Mouse (Mus musculus) hindbrain, embryonic 12.5 days (tissue): ENCODE measurements around the gene Tmx4. TPM values are rescaled to one million over a fixed set of nuclear protein-coding genes. Genes with fewer than 3 reads are reported as not detected.
"Not testable (repeated sequence)": the region's sequence is repeated elsewhere in the genome, so short reads cannot be mapped to it uniquely, and the experiment has no call there.

ENCODE experiments used
- ATAC-seq: fragments of 200-750 bp; cut with Nextera tagmentation; 2 replicates; pipeline ENCODE4 v1.8.0; 2017; ENCODE audit warnings: moderate TSS enrichment; ENCODE audit not compliant: low FRiP score
- H3K27ac ChIP-seq: fragments of 300-500 bp; sonication (generic); 2 replicates; pipeline ENCODE4 v1.5.1; 2016; ENCODE audit warnings: mild to moderate bottlenecking
- H3K27me3 ChIP-seq: fragments of 300-500 bp; sonication (generic); 2 replicates; pipeline ENCODE4 v1.6.1; 2016; ENCODE audit warnings: mild to moderate bottlenecking
- H3K36me3 ChIP-seq: fragments of 300-500 bp; sonication (generic); 2 replicates; pipeline ENCODE4 v1.6.1; 2016; ENCODE audit warnings: mild to moderate bottlenecking
- H3K4me1 ChIP-seq: fragments of 300-500 bp; sonication (generic); 2 replicates; pipeline ENCODE4 v1.6.1; 2016
- H3K4me2 ChIP-seq: fragments of 300-500 bp; sonication (generic); replicated peaks from 2 replicates; pipeline ENCODE4 v1.6.1; 2016; ENCODE audit warnings: mild to moderate bottlenecking
- H3K4me3 ChIP-seq: fragments of 300-500 bp; sonication (generic); 2 replicates; pipeline ENCODE4 v1.5.1; 2016; ENCODE audit warnings: mild to moderate bottlenecking
- H3K9ac ChIP-seq: fragments of 300-500 bp; sonication (generic); 2 replicates; pipeline ENCODE4 v1.6.1; 2016; ENCODE audit warnings: mild to moderate bottlenecking, moderate library complexity
- H3K9me3 ChIP-seq: fragments of 300-500 bp; sonication (generic); replicated peaks from 2 replicates; pipeline ENCODE4 v1.6.1; 2016; ENCODE audit warnings: mild to moderate bottlenecking
- WGBS: fragments of 180-500 bp; shearing (Covaris S2); methylation state at CpG from one replicate; pipeline ENCODE4 v1.1.7; 2016; 5-methylcytosine and 5-hydroxymethylcytosine counted together
- polyA plus RNA-seq: library from polyadenylated mRNA; unstranded; fragments of >200 nt; fragmentation: Nextera tagmentation; extraction: Ambion mirVana; gene quantifications from 2 replicates; pipeline ENCODE4 v1.2.1, GENCODE M21; 2016

Tmx4 gene
- polyA plus RNA-seq, 1 experiment from 2014 or later, result 74.0 TPM

- no peak overlapping the region for H3K4me2 ChIP-seq
- no peak overlapping the region for H3K9ac ChIP-seq
- H3K27ac ChIP-seq, result no peak overlapping the region
- no peaks in the 10 kb centered on the region for H3K27me3 ChIP-seq
- 70% methylated on average over 3 of the region's 3 CpGs for WGBS
- peaks cover 24% of the 10 kb centered on the region for H3K4me1 ChIP-seq
- ATAC-seq, result no peak
- H3K4me3 ChIP-seq, result no peak overlapping the region
- no peaks in the 10 kb centered on the region for H3K9me3 ChIP-seq
- no peaks in the 10 kb centered on the region for H3K36me3 ChIP-seq
Observed at GRCm38 (mm10) chr2:134645752-134646151, 1.8 kb upstream of the Tmx4 start.

GRCm38 (mm10) chr2:134645166-134645565, 1.2 kb upstream of the Tmx4 start:
- Histone ChIP-seq H3K4me1 (peaks cover 24% of the 10 kb centered on the region), H3K4me2 (no peak overlapping the region), H3K9ac (no peak overlapping the region), H3K9me3 (no peaks in the 10 kb centered on the region), H3K27ac (peak overlapping the region; percentile 99), H3K4me3 (no peak overlapping the region), H3K36me3 (no peaks in the 10 kb centered on the region), H3K27me3 (no peaks in the 10 kb centered on the region)
- ATAC-seq, result no peak
- WGBS, result 49% methylated on average over 4 of the region's 4 CpGs

GRCm38 (mm10) chr2:134644301-134644912, 462 bp upstream of the Tmx4 start:
- no peak overlapping the region for H3K9ac ChIP-seq
- H3K36me3 ChIP-seq, result 0 out of 2 replicates have a peak, but pooled peaks cover 2% of the 10 kb centered on the region
- H3K4me2 ChIP-seq, result peak overlapping the region; percentile 55
- no peaks in the 10 kb centered on the region for H3K27me3 ChIP-seq
- H3K27ac ChIP-seq, result peak overlapping the region; percentile 99
- ATAC-seq, result no peak
- H3K4me3 ChIP-seq, result peak overlapping the region; percentile 78
- no peaks in the 10 kb centered on the region for H3K9me3 ChIP-seq
- WGBS, result 36% methylated on average over 6 of the region's 6 CpGs
- peaks cover 26% of the 10 kb centered on the region for H3K4me1 ChIP-seq

GRCm38 (mm10) chr2:134642377-134642776, 1.6 kb downstream of the Tmx4 start:
- no peaks in the 10 kb centered on the region for H3K27me3 ChIP-seq
- H3K4me3 ChIP-seq, result peak overlapping the region; percentile 78
- peak overlapping the region; percentile 33 for H3K9ac ChIP-seq
- H3K4me1 ChIP-seq, result peaks cover 26% of the 10 kb centered on the region
- no peak overlapping the region for H3K27ac ChIP-seq
- H3K9me3 ChIP-seq, result no peaks in the 10 kb centered on the region
- 0 out of 2 replicates have a peak, but pooled peaks cover 2% of the 10 kb centered on the region for H3K36me3 ChIP-seq
- no peak for ATAC-seq
- peak overlapping the region; percentile 55 for H3K4me2 ChIP-seq

- Histone ChIP-seq H3K27me3 (no peaks in the 10 kb centered on the region), H3K4me1 (peaks cover 26% of the 10 kb centered on the region), H3K9me3 (no peaks in the 10 kb centered on the region), H3K27ac (no peak overlapping the region), H3K36me3 (0 out of 2 replicates have a peak, but pooled peaks cover 2% of the 10 kb centered on the region), H3K4me2 (peak overlapping the region; percentile 19; the same call in 1 of the 2 replicates), H3K4me3 (no peak overlapping the region), H3K9ac (no peak overlapping the region)
- WGBS, result 90% methylated on average over 5 of the region's 5 CpGs
- ATAC-seq, result no peak
Observed at GRCm38 (mm10) chr2:134641372-134641771, 2.6 kb downstream of the Tmx4 start.

- Histone ChIP-seq H3K4me1 (peaks cover 22% of the 10 kb centered on the region), H3K27ac (no peak overlapping the region), H3K4me2 (no peak overlapping the region), H3K9ac (no peak overlapping the region), H3K36me3 (0 out of 2 replicates have a peak, but pooled peaks cover 2% of the 10 kb centered on the region), H3K27me3 (no peaks in the 10 kb centered on the region), H3K4me3 (no peak overlapping the region), H3K9me3 (no peaks in the 10 kb centered on the region)
- WGBS, result 84% methylated on average over 1 of the region's 1 CpGs
- ATAC-seq, result no peak
Observed at GRCm38 (mm10) chr2:134640398-134640797, 3.5 kb downstream of the Tmx4 start.

GRCm38 (mm10) chr2:134628541-134628940, 15.4 kb downstream of the Tmx4 start:
- not testable (repeated sequence) for H3K27ac ChIP-seq, H3K9me3 ChIP-seq, H3K4me3 ChIP-seq, H3K36me3 ChIP-seq, H3K4me1 ChIP-seq, H3K4me2 ChIP-seq, H3K27me3 ChIP-seq, H3K9ac ChIP-seq, ATAC-seq
- whole genome bisulfite sequencing, result 90% methylated on average over 1 of the region's 2 CpGs

- ATAC-seq, result no peak
- Histone ChIP-seq H3K27me3 (no peaks in the 10 kb centered on the region), H3K9ac (no peak overlapping the region)
Observed at GRCm38 (mm10) chr2:134604935-134605334, 39.0 kb downstream of the Tmx4 start.

GRCm38 (mm10) chr2:134591081-134591694, 52.8 kb downstream of the Tmx4 start:
- 96% methylated on average over 6 of the region's 6 CpGs for whole genome bisulfite sequencing
- peak; percentile 16; the same call in 1 of the 2 replicates for ATAC-seq
- H3K36me3 ChIP-seq, result no peaks in the 10 kb centered on the region; the same call in 1 of the 2 replicates
- H3K27me3 ChIP-seq, result no peaks in the 10 kb centered on the region
- no peak overlapping the region for H3K9ac ChIP-seq
- H3K4me3 ChIP-seq, result no peak overlapping the region
- H3K4me2 ChIP-seq, result no peak overlapping the region
- H3K4me1 ChIP-seq, result no peaks in the 10 kb centered on the region
- no peak overlapping the region for H3K27ac ChIP-seq
- no peaks in the 10 kb centered on the region for H3K9me3 ChIP-seq

More at GRCm38 (mm10) chr2:134604935-134605334, 39.0 kb downstream of the Tmx4 start:
- Histone ChIP-seq H3K9me3 (no peaks in the 10 kb centered on the region; the same call in none of the 2 replicates), H3K36me3 (peaks cover 13% of the 10 kb centered on the region), H3K4me2 (no peak overlapping the region), H3K27ac (no peak overlapping the region), H3K4me3 (no peak overlapping the region), H3K4me1 (no peaks in the 10 kb centered on the region)

- no peak overlapping the region for H3K9ac ChIP-seq
- H3K4me2 ChIP-seq, result no peak overlapping the region
- no peaks in the 10 kb centered on the region for H3K9me3 ChIP-seq
- WGBS, result 57% methylated on average over 4 of the region's 4 CpGs
- H3K4me1 ChIP-seq, result no peaks in the 10 kb centered on the region; the same call in 1 of the 2 replicates
- H3K4me3 ChIP-seq, result no peak overlapping the region
- no peak for ATAC-seq
- no peak overlapping the region for H3K27ac ChIP-seq
- no peaks in the 10 kb centered on the region for H3K27me3 ChIP-seq
- H3K36me3 ChIP-seq, result no peaks in the 10 kb centered on the region
Observed at GRCm38 (mm10) chr2:134585243-134585642, 58.7 kb downstream of the Tmx4 start.

- Histone ChIP-seq H3K27me3 (no peaks in the 10 kb centered on the region), H3K27ac (no peak overlapping the region), H3K4me1 (no peaks in the 10 kb centered on the region), H3K9ac (no peak overlapping the region), H3K36me3 (no peaks in the 10 kb centered on the region), H3K9me3 (no peaks in the 10 kb centered on the region; the same call in 1 of the 2 replicates), H3K4me3 (no peak overlapping the region), H3K4me2 (no peak overlapping the region)
- no peak for ATAC-seq
- 88% methylated on average over 3 of the region's 3 CpGs for WGBS
Observed at GRCm38 (mm10) chr2:134559422-134559821, 84.5 kb downstream of the Tmx4 start.

GRCm38 (mm10) chr2:134554221-134554727, 89.7 kb downstream of the Tmx4 start, which contains the start of gene Hao1:
Gene Hao1 (minus strand): TSS chr2:134554368.
- no peak within 1 kb of the TSS for H3K4me2 ChIP-seq
- H3K4me1 ChIP-seq, result no peaks in the 10 kb centered on the region
- ATAC-seq, result no peak
- H3K36me3 ChIP-seq, result no peaks in the 10 kb centered on the region
- H3K27ac ChIP-seq, result no peak within 1 kb of the TSS
- 89% methylated on average over 8 of the region's 8 CpGs for WGBS
- H3K9me3 ChIP-seq, result no peaks in the 10 kb centered on the region
- no peaks in the 10 kb centered on the region for H3K27me3 ChIP-seq
- no peak within 1 kb of the TSS for H3K4me3 ChIP-seq
- no peak within 1 kb of the TSS for H3K9ac ChIP-seq
